Mouse (Mus musculus) mouse trophoblast stem cell (cell line): Measurements from ENCODE around the gene Pcsk4.

Experiments used
- in situ Hi-C, 2 experiments: fragments of 300-500 bp; cut with MseI, MboI; formaldehyde crosslinking; loops; 2 replicates in 1 of 2; 3 replicates in 1 of 2; pipeline ENCODE4 v1.15.1; 2025

The Pcsk4 gene

DNA sequence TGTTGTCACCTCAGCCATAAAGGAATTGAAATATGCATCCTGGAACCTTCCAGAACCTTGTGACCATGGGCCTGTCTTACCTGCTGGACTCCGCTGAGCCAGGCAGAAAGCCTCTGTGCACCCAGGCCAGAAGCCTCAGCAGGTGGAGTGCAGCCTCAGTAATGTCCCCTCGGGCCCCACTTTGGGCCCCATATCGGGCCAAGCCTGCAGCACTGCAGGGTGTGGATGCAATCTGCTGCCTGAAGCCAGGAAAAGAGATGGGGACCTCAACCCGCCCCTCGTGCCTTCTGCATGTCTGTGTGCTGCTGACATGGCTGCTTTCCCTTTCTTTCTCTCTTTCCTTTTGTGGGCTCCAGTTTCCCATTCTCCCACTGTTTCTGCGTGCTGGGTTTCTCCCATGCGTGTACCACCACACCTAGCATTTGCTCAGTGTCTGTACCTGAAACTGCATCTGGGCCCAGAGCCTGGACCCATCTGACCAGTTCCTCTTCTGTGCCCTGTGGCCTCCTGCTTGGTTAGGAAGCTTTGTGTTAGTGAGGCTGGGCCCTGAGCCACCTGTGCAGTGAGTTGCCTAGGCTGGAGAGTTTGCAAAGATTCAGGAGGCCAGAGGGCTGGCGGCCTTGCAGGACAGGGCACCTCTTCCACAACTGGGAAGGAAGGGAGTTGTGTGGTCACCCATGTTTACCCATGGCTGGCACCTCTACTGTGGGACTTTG lies 57.3 kb downstream of the Pcsk4 start:
- in situ Hi-C loops = no loop called here
